Mouse (Mus musculus): ENCODE data around the gene Golga4. TPM values are rescaled to one million over a fixed set of nuclear protein-coding genes. Genes with fewer than 3 reads are reported as not detected.
A peak's percentile ranks its signal among the peaks of the same experiment; 100 is the strongest.

Gene Golga4
- polyA plus RNA-seq, 1 experiment from 2014 or later = 30.6 TPM

- H3K4me3 ChIP-seq (ENCODE audit: low read depth, low read length) = no peak overlapping the region
- H3K9me3 ChIP-seq (ENCODE audit: low read length) = no peaks in the 10 kb centered on the region
- H3K4me2 ChIP-seq (replicated peaks; ENCODE audit: low read depth, low read length) = no peak overlapping the region
- peak; percentile 37 for DNase-seq (ENCODE audit: low spot score)
- no peak for TF ChIP-seq CTCF (IDR thresholded peaks at IDR 0.05)
- no peak for TF ChIP-seq EP300 (IDR thresholded peaks at IDR 0.05)
- no peaks in the 10 kb centered on the region for H3K27me3 ChIP-seq (replicated peaks; ENCODE audit: insufficient read depth, low read length)
- H3K27ac ChIP-seq (ENCODE audit: low read length) = no peak overlapping the region
- 0 out of 2 replicates have a peak, but pooled peaks cover 2% of the 10 kb centered on the region for H3K4me1 ChIP-seq (ENCODE audit: insufficient read depth, low read depth, low read length)
- ATAC-seq = no peak
- WGBS = 51% methylated on average over 3 of the region's 3 CpGs
- no peaks in the 10 kb centered on the region for H3K36me3 ChIP-seq (ENCODE audit: insufficient read depth, low read length)
- no peak overlapping the region for H3K9ac ChIP-seq (replicated peaks; ENCODE audit: low read depth)
These were observed 112.7 kb downstream of the Golga4 start for GRCm38 (mm10) chr9:118618732-118619250.

DNA sequence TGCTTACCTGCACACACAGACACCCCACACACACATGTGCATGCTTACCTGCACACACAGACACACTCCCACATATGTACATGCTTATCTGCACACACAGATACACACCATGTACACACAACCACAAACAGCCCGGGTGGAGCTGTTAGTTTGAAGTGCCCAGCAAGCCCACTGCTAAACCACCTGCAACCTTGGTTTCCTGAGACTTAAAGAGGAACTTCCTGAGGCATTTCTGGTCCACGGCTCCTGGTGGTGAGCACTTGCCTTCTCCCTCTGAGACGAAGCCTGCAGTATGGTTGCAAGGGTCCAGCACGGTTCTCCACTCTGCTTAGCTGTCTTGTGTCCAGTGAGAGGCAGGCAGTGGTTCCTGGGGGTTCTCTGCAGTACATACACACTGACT, 114.7 kb downstream of the Golga4 start:
- H3K27me3 ChIP-seq (replicated peaks; ENCODE audit: insufficient read depth, low read length) = no peaks in the 10 kb centered on the region
- no peak overlapping the region for H3K9ac ChIP-seq (replicated peaks; ENCODE audit: low read depth)
- DNase-seq (ENCODE audit: low spot score) (no peak), ATAC-seq (no peak)
- H3K9me3 ChIP-seq (ENCODE audit: low read length) = no peaks in the 10 kb centered on the region
- no peak overlapping the region for H3K4me3 ChIP-seq (ENCODE audit: low read depth, low read length)
- H3K4me1 ChIP-seq (ENCODE audit: insufficient read depth, low read depth, low read length) = 0 out of 2 replicates have a peak, but pooled peaks cover 2% of the 10 kb centered on the region
- TF ChIP-seq EP300 (IDR thresholded peaks at IDR 0.05) (no peak), CTCF (IDR thresholded peaks at IDR 0.05) (no peak)
- WGBS = 58% methylated on average over 4 of the region's 4 CpGs
- H3K4me2 ChIP-seq (replicated peaks; ENCODE audit: low read depth, low read length) = no peak overlapping the region
- no peak overlapping the region for H3K27ac ChIP-seq (ENCODE audit: low read length)
- no peaks in the 10 kb centered on the region for H3K36me3 ChIP-seq (ENCODE audit: insufficient read depth, low read length)

GRCm38 (mm10) chr9:118621691-118622090, 115.6 kb downstream of the Golga4 start:
- no peaks in the 10 kb centered on the region for H3K36me3 ChIP-seq (ENCODE audit: insufficient read depth, low read length)
- H3K4me2 ChIP-seq (replicated peaks; ENCODE audit: low read depth, low read length) = no peak overlapping the region
- 0 out of 2 replicates have a peak, but pooled peaks cover 2% of the 10 kb centered on the region for H3K4me1 ChIP-seq (ENCODE audit: insufficient read depth, low read depth, low read length)
- H3K9ac ChIP-seq (replicated peaks; ENCODE audit: low read depth) = no peak overlapping the region
- H3K9me3 ChIP-seq (ENCODE audit: low read length) = no peaks in the 10 kb centered on the region
- ATAC-seq (no peak), DNase-seq (ENCODE audit: low spot score) (no peak)
- no peak overlapping the region for H3K27ac ChIP-seq (ENCODE audit: low read length)
- no peak for TF ChIP-seq CTCF (IDR thresholded peaks at IDR 0.05)
- no peak for TF ChIP-seq EP300 (IDR thresholded peaks at IDR 0.05)
- 86% methylated on average over 6 of the region's 6 CpGs for WGBS
- H3K27me3 ChIP-seq (replicated peaks; ENCODE audit: insufficient read depth, low read length) = no peaks in the 10 kb centered on the region
- no peak overlapping the region for H3K4me3 ChIP-seq (ENCODE audit: low read depth, low read length)

DNA sequence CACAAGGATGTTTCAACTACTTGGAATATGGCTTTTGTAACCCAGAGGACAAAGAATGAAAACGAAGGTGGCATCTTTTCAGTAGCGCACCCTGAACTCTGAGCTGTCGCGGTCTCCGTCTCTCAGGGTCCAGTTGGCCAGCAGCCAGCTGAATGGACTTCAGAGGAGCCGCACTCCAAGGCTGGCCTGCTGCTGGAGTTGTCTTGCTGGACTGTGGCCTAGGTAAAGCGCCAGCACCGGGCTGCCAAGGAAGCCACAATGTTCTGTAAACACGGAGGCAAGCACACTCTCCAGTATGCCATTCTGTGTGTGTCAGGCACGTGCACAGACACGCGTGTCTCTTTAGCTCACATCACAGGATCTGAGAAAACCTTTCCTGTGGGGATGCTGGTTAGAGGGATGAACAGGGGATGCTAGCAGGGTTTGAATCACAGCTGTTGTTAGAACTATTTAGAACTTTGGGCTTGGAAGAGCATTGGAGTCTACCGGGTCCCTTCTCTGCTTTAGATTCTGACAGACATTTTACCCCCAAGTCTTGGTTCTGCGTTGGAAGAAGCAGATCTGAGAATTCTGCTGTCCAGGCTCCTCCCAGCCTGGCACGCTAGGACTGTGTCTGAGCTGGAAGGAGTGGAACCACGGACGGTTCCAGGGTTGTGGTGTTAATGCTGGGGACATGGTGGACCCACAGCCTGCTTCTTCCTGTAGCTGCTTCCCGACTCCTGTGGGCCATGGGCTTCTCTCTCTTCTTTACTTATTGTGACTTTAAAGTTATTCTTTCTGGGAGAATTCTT, 116.5 kb downstream of the Golga4 start:
- TF ChIP-seq CTCF (IDR thresholded peaks at IDR 0.05) (no peak), EP300 (IDR thresholded peaks at IDR 0.05) (no peak)
- Histone ChIP-seq H3K27ac (ENCODE audit: low read length) (0 out of 2 replicates have a peak overlapping the region, but pooled peaks have one; percentile 17), H3K4me1 (ENCODE audit: insufficient read depth, low read depth, low read length) (0 out of 2 replicates have a peak, but pooled peaks cover 2% of the 10 kb centered on the region), H3K9ac (replicated peaks; ENCODE audit: low read depth) (no peak overlapping the region), H3K9me3 (ENCODE audit: low read length) (no peaks in the 10 kb centered on the region), H3K4me2 (replicated peaks; ENCODE audit: low read depth, low read length) (no peak overlapping the region), H3K36me3 (ENCODE audit: insufficient read depth, low read length) (no peaks in the 10 kb centered on the region), H3K27me3 (replicated peaks; ENCODE audit: insufficient read depth, low read length) (no peaks in the 10 kb centered on the region), H3K4me3 (ENCODE audit: low read depth, low read length) (no peak overlapping the region)
- DNase-seq (ENCODE audit: low spot score) = peak; percentile 46
- ATAC-seq = peak; percentile 81
- WGBS = 44% methylated on average over 18 of the region's 18 CpGs

- Histone ChIP-seq H3K36me3 (ENCODE audit: insufficient read depth, low read length) (no peaks in the 10 kb centered on the region), H3K4me3 (ENCODE audit: low read depth, low read length) (no peak overlapping the region), H3K4me1 (ENCODE audit: insufficient read depth, low read depth, low read length) (0 out of 2 replicates have a peak, but pooled peaks cover 2% of the 10 kb centered on the region), H3K4me2 (replicated peaks; ENCODE audit: low read depth, low read length) (no peak overlapping the region), H3K27me3 (replicated peaks; ENCODE audit: insufficient read depth, low read length) (no peaks in the 10 kb centered on the region), H3K9me3 (ENCODE audit: low read length) (no peaks in the 10 kb centered on the region), H3K27ac (ENCODE audit: low read length) (no peak overlapping the region), H3K9ac (replicated peaks; ENCODE audit: low read depth) (no peak overlapping the region)
- DNase-seq (ENCODE audit: low spot score) (no peak), ATAC-seq (no peak)
- TF ChIP-seq CTCF (IDR thresholded peaks at IDR 0.05) (no peak), EP300 (IDR thresholded peaks at IDR 0.05) (no peak)
- WGBS = 68% methylated on average over 9 of the region's 9 CpGs
These were observed 117.4 kb downstream of the Golga4 start for GRCm38 (mm10) chr9:118623483-118623882.

- TF ChIP-seq EP300 (IDR thresholded peaks at IDR 0.05) (no peak), CTCF (IDR thresholded peaks at IDR 0.05) (no peak)
- Histone ChIP-seq H3K9me3 (ENCODE audit: low read length) (no peaks in the 10 kb centered on the region), H3K9ac (replicated peaks; ENCODE audit: low read depth) (no peak overlapping the region), H3K27ac (ENCODE audit: low read length) (no peak overlapping the region), H3K36me3 (ENCODE audit: insufficient read depth, low read length) (no peaks in the 10 kb centered on the region), H3K4me2 (replicated peaks; ENCODE audit: low read depth, low read length) (no peak overlapping the region), H3K4me1 (ENCODE audit: insufficient read depth, low read depth, low read length) (0 out of 2 replicates have a peak, but pooled peaks cover 2% of the 10 kb centered on the region), H3K4me3 (ENCODE audit: low read depth, low read length) (no peak overlapping the region), H3K27me3 (replicated peaks; ENCODE audit: insufficient read depth, low read length) (no peaks in the 10 kb centered on the region)
- 67% methylated on average over 7 of the region's 7 CpGs for WGBS
- DNase-seq (ENCODE audit: low spot score) (no peak), ATAC-seq (no peak)
These were observed 118.1 kb downstream of the Golga4 start for GRCm38 (mm10) chr9:118624146-118624545.

Data from lung, postnatal 0 days (tissue).